Mouse (Mus musculus): ENCODE measurements around the gene Plppr3.

The Plppr3 gene

GRCm38 (mm10) chr10:79840091-79840490 lies 34.3 kb downstream of the Plppr3 start:
- in situ Hi-C loops (cut with MboI; ENCODE audit: low pct_unique_long_range_greater_than_20kb in 1 of 2, low sequenced_read_pairs in 2 of 2, unreplicated experiment in 1 of 2) = no loop called here

GRCm38 (mm10) chr10:79838151-79838550 lies 36.3 kb downstream of the Plppr3 start:
- in situ Hi-C loops (cut with MboI; ENCODE audit: low pct_unique_long_range_greater_than_20kb in 1 of 2, low sequenced_read_pairs in 2 of 2, unreplicated experiment in 1 of 2) = loop anchor here (10.0 kb wide), 1 partner anchor 87 kb away; the partner anchor contains the start of genes Arid3a (in 2 of the 2) and R3hdm4 (in 2 of the 2)

- in situ Hi-C loops (cut with MboI; ENCODE audit: low pct_unique_long_range_greater_than_20kb in 1 of 2, low sequenced_read_pairs in 2 of 2, unreplicated experiment in 1 of 2) = loop anchor here (10.0 kb wide), 1 partner anchor 88 kb away; the partner anchor contains the start of genes Arid3a (in 2 of the 2) and R3hdm4 (in 2 of the 2)
Observed at GRCm38 (mm10) chr10:79836918-79837317, 37.5 kb downstream of the Plppr3 start.

- in situ Hi-C loops (cut with MboI; ENCODE audit: low pct_unique_long_range_greater_than_20kb in 1 of 2, low sequenced_read_pairs in 2 of 2, unreplicated experiment in 1 of 2) = loop anchor here (5.0 to 10.0 kb wide), 2 partner anchors 47 to 90 kb away; partner anchors contain the start of genes Arid3a (in 2 of the 2) and R3hdm4 (in 2 of the 2)
Observed at GRCm38 (mm10) chr10:79834769-79835398, 39.5 kb downstream of the Plppr3 start.

- in situ Hi-C loops (cut with MboI; ENCODE audit: low pct_unique_long_range_greater_than_20kb in 1 of 2, low sequenced_read_pairs in 2 of 2, unreplicated experiment in 1 of 2) = loop anchor here (5.0 to 10.0 kb wide), 2 partner anchors 50 to 92 kb away; partner anchors contain the start of genes Arid3a (in 2 of the 2) and R3hdm4 (in 2 of the 2)
Observed at GRCm38 (mm10) chr10:79832786-79833181, 41.6 kb downstream of the Plppr3 start.

GRCm38 (mm10) chr10:79832026-79832785 lies 42.2 kb downstream of the Plppr3 start:
- in situ Hi-C loops (cut with MboI; ENCODE audit: low pct_unique_long_range_greater_than_20kb in 1 of 2, low sequenced_read_pairs in 2 of 2, unreplicated experiment in 1 of 2) = loop anchor here (5.0 to 10.0 kb wide), 2 partner anchors 50 to 93 kb away; partner anchors contain the start of genes Arid3a (in 2 of the 2) and R3hdm4 (in 2 of the 2)

GRCm38 (mm10) chr10:79831583-79831982 lies 42.9 kb downstream of the Plppr3 start:
- in situ Hi-C loops (cut with MboI; ENCODE audit: low pct_unique_long_range_greater_than_20kb in 1 of 2, low sequenced_read_pairs in 2 of 2, unreplicated experiment in 1 of 2) = loop anchor here (5.0 to 10.0 kb wide), 2 partner anchors 51 to 93 kb away; partner anchors contain the start of genes Arid3a (in 2 of the 2) and R3hdm4 (in 2 of the 2)

GRCm38 (mm10) chr10:79824413-79824812 lies 50.0 kb downstream of the Plppr3 start:
- in situ Hi-C loops (cut with MboI; ENCODE audit: low pct_unique_long_range_greater_than_20kb in 1 of 2, low sequenced_read_pairs in 2 of 2, unreplicated experiment in 1 of 2) = no loop called here

- in situ Hi-C loops (cut with MboI; ENCODE audit: low pct_unique_long_range_greater_than_20kb in 1 of 2, low sequenced_read_pairs in 2 of 2, unreplicated experiment in 1 of 2) = no loop called here
Observed at GRCm38 (mm10) chr10:79823011-79823410, 51.4 kb downstream of the Plppr3 start.

GRCm38 (mm10) chr10:79822372-79822771 lies 52.1 kb downstream of the Plppr3 start:
- in situ Hi-C loops (cut with MboI; ENCODE audit: low pct_unique_long_range_greater_than_20kb in 1 of 2, low sequenced_read_pairs in 2 of 2, unreplicated experiment in 1 of 2) = no loop called here

GRCm38 (mm10) chr10:79821731-79822130 lies 52.7 kb downstream of the Plppr3 start:
- in situ Hi-C loops (cut with MboI; ENCODE audit: low pct_unique_long_range_greater_than_20kb in 1 of 2, low sequenced_read_pairs in 2 of 2, unreplicated experiment in 1 of 2) = no loop called here

GRCm38 (mm10) chr10:79820782-79821181 lies 53.7 kb downstream of the Plppr3 start, which contains the start of gene Misp:
Misp (plus strand) TSS chr10:79820989.
- in situ Hi-C loops (cut with MboI; ENCODE audit: low pct_unique_long_range_greater_than_20kb in 1 of 2, low sequenced_read_pairs in 2 of 2, unreplicated experiment in 1 of 2) = no loop called here

GRCm38 (mm10) chr10:79820277-79820676 lies 54.2 kb downstream of the Plppr3 start:
- in situ Hi-C loops (cut with MboI; ENCODE audit: low pct_unique_long_range_greater_than_20kb in 1 of 2, low sequenced_read_pairs in 2 of 2, unreplicated experiment in 1 of 2) = no loop called here

- in situ Hi-C loops (cut with MboI; ENCODE audit: low pct_unique_long_range_greater_than_20kb in 1 of 2, low sequenced_read_pairs in 2 of 2, unreplicated experiment in 1 of 2) = no loop called here
Observed at GRCm38 (mm10) chr10:79819606-79820005, 54.8 kb downstream of the Plppr3 start.

GRCm38 (mm10) chr10:79818225-79818624 lies 56.2 kb downstream of the Plppr3 start:
- in situ Hi-C loops (cut with MboI; ENCODE audit: low pct_unique_long_range_greater_than_20kb in 1 of 2, low sequenced_read_pairs in 2 of 2, unreplicated experiment in 1 of 2) = no loop called here

GRCm38 (mm10) chr10:79817111-79817510 lies 57.3 kb downstream of the Plppr3 start:
- in situ Hi-C loops (cut with MboI; ENCODE audit: low pct_unique_long_range_greater_than_20kb in 1 of 2, low sequenced_read_pairs in 2 of 2, unreplicated experiment in 1 of 2) = no loop called here

GRCm38 (mm10) chr10:79815671-79816494 lies 58.6 kb downstream of the Plppr3 start:
- in situ Hi-C loops (cut with MboI; ENCODE audit: low pct_unique_long_range_greater_than_20kb in 1 of 2, low sequenced_read_pairs in 2 of 2, unreplicated experiment in 1 of 2) = no loop called here

GRCm38 (mm10) chr10:79814271-79814842 lies 60.1 kb downstream of the Plppr3 start:
- in situ Hi-C loops (cut with MboI; ENCODE audit: low pct_unique_long_range_greater_than_20kb in 1 of 2, low sequenced_read_pairs in 2 of 2, unreplicated experiment in 1 of 2) = no loop called here
